Mouse (Mus musculus): ENCODE measurements at regions not wholly inside any gene's neighbourhood (a gene's known extent, or its start where the extent isn't known, plus 50 kb on each side); places are given as distances from the start of the nearest gene placed in this dataset.

GRCm38 (mm10) chr9:122660050-122660449 is 87.1 kb upstream of the Topaz1 start:
- TF ChIP-seq CTCF (IDR thresholded peaks at IDR 0.05; ENCODE audit: low read depth, low read length): no peak
- TF ChIP-seq POLR2A (IDR thresholded peaks at IDR 0.05; ENCODE audit: insufficient read depth, low read length): no peak
- no peak for TF ChIP-seq EP300 (IDR thresholded peaks at IDR 0.05; ENCODE audit: insufficient read depth, low read depth, low read length)
